Mouse (Mus musculus) C2C12 (cell line): ENCODE measurements around the gene Epha3.

Experiments used
- CTCF ChIP-seq: IDR thresholded peaks from one replicate; pipeline ENCODE4 v1.5.1; 2011; ENCODE audit not compliant: control insufficient read depth, insufficient read depth, insufficient read length
- MAX ChIP-seq: IDR thresholded peaks from one replicate; pipeline ENCODE4 v1.6.1; 2011; ENCODE audit warnings: mild to moderate bottlenecking, control low read depth
- MYOD1 ChIP-seq: IDR thresholded peaks from one replicate; pipeline ENCODE4 v1.6.1; 2011; ENCODE audit warnings: low read depth; ENCODE audit not compliant: control insufficient read depth, insufficient read length

- no peak for TF ChIP-seq CTCF
- no peak for TF ChIP-seq MAX
- no peak for TF ChIP-seq MYOD1
These were observed 213.2 kb downstream of the Epha3 start for GRCm38 (mm10) chr16:63650760-63651159.
